Mouse (Mus musculus): ENCODE measurements at regions not wholly inside any gene's neighbourhood (a gene's known extent, or its start where the extent isn't known, plus 50 kb on each side); places are given as distances from the start of the nearest gene placed in this dataset.

DNA sequence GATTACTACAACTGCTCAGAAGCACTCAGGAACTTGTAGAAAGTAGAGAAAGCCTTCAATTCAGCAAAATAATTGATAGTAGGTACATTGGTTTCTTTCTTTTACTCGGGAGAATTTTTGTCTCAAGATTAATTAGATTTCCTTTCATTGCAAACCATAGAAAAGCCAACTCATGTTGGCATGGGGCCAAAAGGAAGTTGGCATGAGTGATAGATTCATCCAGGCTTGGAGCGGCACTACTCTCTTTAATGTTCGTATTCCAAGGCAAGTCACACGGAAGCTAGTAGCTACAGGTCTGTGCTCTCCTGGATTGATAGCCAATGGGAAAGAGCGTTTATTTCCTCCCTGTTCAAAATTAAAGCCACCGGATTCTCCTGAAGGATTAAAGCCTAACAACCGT lies 580.6 kb upstream of the A1bg start:
- Histone ChIP-seq H3K4me3 (replicated peaks) (no peak overlapping the region), H3K27me3 (replicated peaks) (no peaks in the 10 kb centered on the region), H3K9me3 (no peaks in the 10 kb centered on the region), H3K4me1 (no peaks in the 10 kb centered on the region), H3K36me3 (replicated peaks; ENCODE audit: low read length) (no peaks in the 10 kb centered on the region)
- no peak for TF ChIP-seq GATA1 (IDR thresholded peaks at IDR 0.05; ENCODE audit: borderline replicate concordance, low read length)
- TF ChIP-seq FLI1 (IDR thresholded peaks at IDR 0.05; ENCODE audit: low read length), result no peak

- Histone ChIP-seq H3K36me3 (replicated peaks; ENCODE audit: low read length) (no peaks in the 10 kb centered on the region), H3K4me3 (replicated peaks) (no peak overlapping the region), H3K4me1 (no peaks in the 10 kb centered on the region), H3K27me3 (replicated peaks) (no peaks in the 10 kb centered on the region), H3K9me3 (no peaks in the 10 kb centered on the region)
- no peak for TF ChIP-seq GATA1 (IDR thresholded peaks at IDR 0.05; ENCODE audit: borderline replicate concordance, low read length)
- TF ChIP-seq FLI1 (IDR thresholded peaks at IDR 0.05; ENCODE audit: low read length), result no peak
These were observed 566.9 kb upstream of the A1bg start for GRCm38 (mm10) chr15:61489731-61490130.

GRCm38 (mm10) chr15:61481861-61482260 lies 559.0 kb upstream of the A1bg start:
- no peaks in the 10 kb centered on the region for H3K27me3 ChIP-seq (replicated peaks)
- H3K36me3 ChIP-seq (replicated peaks; ENCODE audit: low read length), result no peaks in the 10 kb centered on the region
- H3K4me3 ChIP-seq (replicated peaks), result no peak overlapping the region
- H3K4me1 ChIP-seq, result no peaks in the 10 kb centered on the region
- TF ChIP-seq FLI1 (IDR thresholded peaks at IDR 0.05; ENCODE audit: low read length) (no peak), GATA1 (IDR thresholded peaks at IDR 0.05; ENCODE audit: borderline replicate concordance, low read length) (no peak)
- peaks cover 3% of the 10 kb centered on the region; the same call in 1 of the 2 replicates for H3K9me3 ChIP-seq

GRCm38 (mm10) chr15:61473900-61474299 lies 551.1 kb upstream of the A1bg start:
- Histone ChIP-seq H3K27me3 (replicated peaks) (no peaks in the 10 kb centered on the region), H3K36me3 (replicated peaks; ENCODE audit: low read length) (no peaks in the 10 kb centered on the region), H3K4me3 (replicated peaks) (no peak overlapping the region), H3K4me1 (no peaks in the 10 kb centered on the region), H3K9me3 (peaks cover 3% of the 10 kb centered on the region; the same call in 1 of the 2 replicates)
- TF ChIP-seq FLI1 (IDR thresholded peaks at IDR 0.05; ENCODE audit: low read length) (no peak), GATA1 (IDR thresholded peaks at IDR 0.05; ENCODE audit: borderline replicate concordance, low read length) (no peak)

- no peaks in the 10 kb centered on the region for H3K4me1 ChIP-seq
- TF ChIP-seq FLI1 (IDR thresholded peaks at IDR 0.05; ENCODE audit: low read length) (no peak), GATA1 (IDR thresholded peaks at IDR 0.05; ENCODE audit: borderline replicate concordance, low read length) (no peak)
These were observed 532.2 kb upstream of the A1bg start for GRCm38 (mm10) chr15:61455042-61455441.

GRCm38 (mm10) chr15:61454350-61454671 lies 531.5 kb upstream of the A1bg start:
- H3K4me1 ChIP-seq, result no peaks in the 10 kb centered on the region
- TF ChIP-seq FLI1 (IDR thresholded peaks at IDR 0.05; ENCODE audit: low read length) (no peak), GATA1 (IDR thresholded peaks at IDR 0.05; ENCODE audit: borderline replicate concordance, low read length) (no peak)
- H3K4me3 ChIP-seq (replicated peaks), result no peak overlapping the region
- no peaks in the 10 kb centered on the region for H3K27me3 ChIP-seq (replicated peaks)
- H3K9me3 ChIP-seq, result no peaks in the 10 kb centered on the region
- H3K36me3 ChIP-seq (replicated peaks; ENCODE audit: low read length), result no peaks in the 10 kb centered on the region

More at GRCm38 (mm10) chr15:61455042-61455441, 532.2 kb upstream of the A1bg start:
- Histone ChIP-seq H3K36me3 (replicated peaks; ENCODE audit: low read length) (no peaks in the 10 kb centered on the region), H3K4me3 (replicated peaks) (no peak overlapping the region), H3K27me3 (replicated peaks) (no peaks in the 10 kb centered on the region), H3K9me3 (no peaks in the 10 kb centered on the region)

DNA sequence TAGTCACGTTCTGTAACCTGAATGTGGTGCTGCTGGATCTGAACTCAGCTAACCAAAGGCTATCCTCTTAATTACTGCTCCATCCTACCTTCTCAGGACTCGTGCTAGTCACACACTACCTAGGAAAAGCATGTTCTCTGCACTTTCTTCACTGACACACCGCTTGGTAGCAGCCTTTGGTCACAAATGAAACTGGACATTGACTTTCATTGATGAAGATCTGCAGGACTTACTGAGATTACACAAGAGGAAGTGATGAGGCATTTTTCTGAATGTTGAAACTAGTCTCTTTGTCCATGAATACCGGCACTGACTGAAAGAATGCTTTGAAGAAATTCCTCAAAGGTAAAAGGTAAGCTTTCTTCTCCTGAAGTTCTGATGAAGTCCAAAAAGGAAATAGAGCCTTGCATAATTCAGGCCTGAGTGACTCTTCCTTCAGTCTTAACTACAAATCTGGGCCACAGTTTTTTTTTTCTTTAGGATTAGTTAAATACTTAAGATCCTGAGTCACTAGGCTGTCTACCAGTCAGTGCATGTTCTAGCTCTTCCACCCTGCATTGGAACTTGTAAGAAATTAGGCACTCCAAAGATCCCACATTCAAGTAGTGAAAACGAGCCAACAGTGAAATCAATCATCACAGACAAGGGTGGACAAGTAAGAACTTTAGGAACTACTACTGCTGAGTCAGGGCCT lies 531.0 kb upstream of the A1bg start:
- no peaks in the 10 kb centered on the region for H3K9me3 ChIP-seq
- TF ChIP-seq FLI1 (IDR thresholded peaks at IDR 0.05; ENCODE audit: low read length) (no peak), GATA1 (IDR thresholded peaks at IDR 0.05; ENCODE audit: borderline replicate concordance, low read length) (no peak)

GRCm38 (mm10) chr15:61450217-61450616 lies 527.4 kb upstream of the A1bg start:
- H3K36me3 ChIP-seq (replicated peaks; ENCODE audit: low read length), result no peaks in the 10 kb centered on the region
- TF ChIP-seq FLI1 (IDR thresholded peaks at IDR 0.05; ENCODE audit: low read length), result no peak
- no peak for TF ChIP-seq GATA1 (IDR thresholded peaks at IDR 0.05; ENCODE audit: borderline replicate concordance, low read length)
- no peaks in the 10 kb centered on the region for H3K27me3 ChIP-seq (replicated peaks)
- no peaks in the 10 kb centered on the region for H3K4me1 ChIP-seq
- H3K4me3 ChIP-seq (replicated peaks), result no peak overlapping the region
- H3K9me3 ChIP-seq, result no peaks in the 10 kb centered on the region

More for the DNA sequence above, 531.0 kb upstream of the A1bg start:
- no peak overlapping the region for H3K4me3 ChIP-seq (replicated peaks)
- H3K27me3 ChIP-seq (replicated peaks), result no peaks in the 10 kb centered on the region
- H3K36me3 ChIP-seq (replicated peaks; ENCODE audit: low read length), result no peaks in the 10 kb centered on the region
- no peaks in the 10 kb centered on the region for H3K4me1 ChIP-seq

DNA sequence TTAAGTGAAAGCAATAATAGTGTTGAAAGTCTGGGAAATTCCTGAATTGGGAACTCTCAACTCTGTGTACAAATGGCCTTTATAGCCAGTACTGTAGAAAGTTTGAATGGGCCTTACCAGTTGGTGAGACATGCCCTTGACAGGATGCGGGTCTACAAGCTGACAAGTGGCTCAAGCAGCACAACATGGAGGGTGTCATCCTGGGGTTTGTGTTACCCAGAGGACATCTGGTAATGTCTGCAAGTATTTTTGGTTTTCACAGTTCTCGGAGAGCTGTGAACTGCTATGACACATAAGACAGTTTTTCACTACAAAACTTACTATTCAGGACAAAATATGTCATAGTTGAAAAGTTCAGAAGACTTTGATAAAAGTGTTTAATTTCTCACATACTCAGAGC lies 525.7 kb upstream of the A1bg start:
- peaks cover 3% of the 10 kb centered on the region; the same call in 1 of the 2 replicates for H3K4me1 ChIP-seq
- TF ChIP-seq GATA1 (IDR thresholded peaks at IDR 0.05; ENCODE audit: borderline replicate concordance, low read length), result no peak
- TF ChIP-seq FLI1 (IDR thresholded peaks at IDR 0.05; ENCODE audit: low read length), result no peak
- H3K4me3 ChIP-seq (replicated peaks), result no peak overlapping the region
- H3K36me3 ChIP-seq (replicated peaks; ENCODE audit: low read length), result no peaks in the 10 kb centered on the region
- H3K9me3 ChIP-seq, result no peaks in the 10 kb centered on the region
- no peaks in the 10 kb centered on the region for H3K27me3 ChIP-seq (replicated peaks)

DNA sequence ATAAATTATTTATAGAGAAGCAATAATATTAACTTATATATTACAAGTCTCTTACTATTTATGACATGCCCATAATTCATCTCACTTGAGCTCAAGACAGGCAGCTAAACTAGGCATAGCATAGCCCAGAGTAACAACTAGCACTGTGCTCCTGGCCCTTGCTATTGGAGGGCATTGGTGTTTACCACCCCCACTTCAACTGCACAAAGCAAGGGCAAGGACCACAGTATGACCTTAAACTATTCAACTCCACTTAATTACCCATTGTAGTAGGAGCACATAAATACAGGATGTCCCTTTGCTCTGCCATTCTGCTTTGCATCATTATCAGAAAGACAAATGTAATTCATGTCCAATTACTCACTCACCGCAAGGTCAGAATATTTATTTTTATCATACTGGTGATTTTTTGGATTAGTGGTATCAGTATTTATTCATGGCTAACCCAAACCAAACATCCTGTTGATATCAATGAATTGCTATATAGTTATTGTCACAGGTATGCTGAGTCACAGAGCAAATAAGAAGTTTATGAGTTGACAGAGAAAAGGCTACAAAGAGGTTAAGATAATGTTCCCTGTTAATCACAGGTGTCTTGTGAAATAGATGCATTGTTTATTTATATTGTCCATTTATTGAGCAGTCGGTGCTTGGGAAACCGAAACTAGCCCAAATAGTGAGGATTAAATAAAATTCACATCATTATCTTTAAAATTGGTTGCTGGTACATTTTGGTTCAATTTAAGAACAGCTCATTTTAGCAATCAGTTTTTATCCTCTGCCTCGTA lies 523.4 kb upstream of the A1bg start:
- Histone ChIP-seq H3K4me3 (replicated peaks) (no peak overlapping the region), H3K36me3 (replicated peaks; ENCODE audit: low read length) (no peaks in the 10 kb centered on the region), H3K4me1 (peaks cover 21% of the 10 kb centered on the region), H3K9me3 (no peaks in the 10 kb centered on the region), H3K27me3 (replicated peaks) (no peaks in the 10 kb centered on the region)
- TF ChIP-seq GATA1 (IDR thresholded peaks at IDR 0.05; ENCODE audit: borderline replicate concordance, low read length), result no peak
- TF ChIP-seq FLI1 (IDR thresholded peaks at IDR 0.05; ENCODE audit: low read length), result no peak

Measured in megakaryocyte, embryonic 14.5 days (primary cell).